Mouse (Mus musculus) neural tube, embryonic 15.5 days (tissue): Measurements from ENCODE around the gene Hpcal1. TPM values are rescaled to one million over a fixed set of nuclear protein-coding genes. Genes with fewer than 3 reads are reported as not detected.
"Not testable (repeated sequence)": the region's sequence is repeated elsewhere in the genome, so short reads cannot be mapped to it uniquely, and the experiment has no call there.

ENCODE experiments used
- ATAC-seq: fragments of 200-750 bp; cut with Nextera tagmentation; 2 replicates; pipeline ENCODE4 v1.8.0; 2017; ENCODE audit warnings: mild to moderate bottlenecking, moderate TSS enrichment, moderate library complexity; ENCODE audit not compliant: low FRiP score
- H3K27ac ChIP-seq: fragments of 300-500 bp; sonication (generic); replicated peaks from 2 replicates; pipeline ENCODE4 v1.5.1; 2015; ENCODE audit warnings: mild to moderate bottlenecking, inconsistent platforms
- H3K27me3 ChIP-seq: fragments of 300-500 bp; sonication (generic); replicated peaks from 2 replicates; pipeline ENCODE4 v1.6.1; 2015; ENCODE audit warnings: inconsistent platforms
- H3K36me3 ChIP-seq: fragments of 300-500 bp; sonication (generic); 2 replicates; pipeline ENCODE4 v1.6.1; 2015; ENCODE audit warnings: inconsistent platforms
- H3K4me1 ChIP-seq: fragments of 300-500 bp; sonication (generic); 2 replicates; pipeline ENCODE4 v1.6.1; 2015; ENCODE audit warnings: inconsistent platforms
- H3K4me2 ChIP-seq: fragments of 300-500 bp; sonication (generic); 2 replicates; pipeline ENCODE4 v1.6.1; 2015; ENCODE audit warnings: inconsistent platforms, mild to moderate bottlenecking, moderate library complexity
- H3K4me3 ChIP-seq: fragments of 300-500 bp; sonication (generic); replicated peaks from 2 replicates; pipeline ENCODE4 v1.5.1; 2015; ENCODE audit warnings: mild to moderate bottlenecking, inconsistent platforms
- H3K9ac ChIP-seq: fragments of 300-500 bp; sonication (generic); replicated peaks from 2 replicates; pipeline ENCODE4 v1.6.1; 2015; ENCODE audit warnings: mild to moderate bottlenecking, inconsistent platforms
- H3K9me3 ChIP-seq: fragments of 300-500 bp; sonication (generic); replicated peaks from 2 replicates; pipeline ENCODE4 v1.6.1; 2016; ENCODE audit warnings: inconsistent platforms
- WGBS: fragments of 180-500 bp; shearing (Covaris S2); methylation state at CpG from one replicate; pipeline ENCODE4 v1.1.7; 2015; ENCODE audit warnings: mixed read lengths; 5-methylcytosine and 5-hydroxymethylcytosine counted together
- polyA plus RNA-seq: library from polyadenylated mRNA; unstranded; fragments of >200 nt; fragmentation: Nextera tagmentation; extraction: Ambion mirVana; gene quantifications from 2 replicates; pipeline ENCODE4 v1.2.1, GENCODE M21; 2015

The Hpcal1 gene
- polyA plus RNA-seq, 1 experiment from 2014 or later = 133 TPM

- no peak for ATAC-seq
- Histone ChIP-seq H3K4me1 (no peaks in the 10 kb centered on the region), H3K27ac (no peak overlapping the region), H3K4me2 (no peak overlapping the region), H3K36me3 (no peaks in the 10 kb centered on the region), H3K27me3 (no peaks in the 10 kb centered on the region), H3K9me3 (no peaks in the 10 kb centered on the region), H3K9ac (no peak overlapping the region), H3K4me3 (no peak overlapping the region)
- 89% methylated on average over 2 of the region's 2 CpGs for WGBS
Measured at GRCm38 (mm10) chr12:17769476-17770172, 79.0 kb downstream of the Hpcal1 start.

- Histone ChIP-seq H3K4me3 (no peak overlapping the region), H3K36me3 (no peaks in the 10 kb centered on the region), H3K4me1 (no peaks in the 10 kb centered on the region), H3K9me3 (no peaks in the 10 kb centered on the region), H3K27me3 (no peaks in the 10 kb centered on the region), H3K4me2 (no peak overlapping the region), H3K27ac (no peak overlapping the region), H3K9ac (no peak overlapping the region)
- ATAC-seq = no peak
- 27% methylated on average over 2 of the region's 2 CpGs for WGBS
Measured at GRCm38 (mm10) chr12:17770538-17770937, 79.9 kb downstream of the Hpcal1 start.

- WGBS = 84% methylated on average over 5 of the region's 5 CpGs
Measured at GRCm38 (mm10) chr12:17773721-17774120, 83.1 kb downstream of the Hpcal1 start.

GRCm38 (mm10) chr12:17774842-17775241 lies 84.2 kb downstream of the Hpcal1 start:
- 55% methylated on average over 3 of the region's 3 CpGs for WGBS

More at GRCm38 (mm10) chr12:17773721-17774120, 83.1 kb downstream of the Hpcal1 start:
- not testable (repeated sequence) for H3K9me3 ChIP-seq, H3K27me3 ChIP-seq, H3K4me1 ChIP-seq, H3K4me3 ChIP-seq, ATAC-seq, H3K4me2 ChIP-seq, H3K9ac ChIP-seq, H3K36me3 ChIP-seq, H3K27ac ChIP-seq

GRCm38 (mm10) chr12:17778320-17778719 lies 87.7 kb downstream of the Hpcal1 start:
- 6% methylated on average over 2 of the region's 3 CpGs for WGBS
- no peaks in the 10 kb centered on the region for H3K36me3 ChIP-seq
- no peak overlapping the region for H3K4me2 ChIP-seq
- ATAC-seq = peak; percentile 35; the same call in 1 of the 2 replicates
- H3K4me3 ChIP-seq = no peak overlapping the region
- H3K4me1 ChIP-seq = no peaks in the 10 kb centered on the region
- no peaks in the 10 kb centered on the region for H3K27me3 ChIP-seq
- no peak overlapping the region for H3K27ac ChIP-seq
- H3K9me3 ChIP-seq = no peaks in the 10 kb centered on the region
- H3K9ac ChIP-seq = no peak overlapping the region

More at GRCm38 (mm10) chr12:17774842-17775241, 84.2 kb downstream of the Hpcal1 start:
- not testable (repeated sequence) for H3K27me3 ChIP-seq, H3K9me3 ChIP-seq, H3K4me1 ChIP-seq, H3K4me2 ChIP-seq, ATAC-seq, H3K9ac ChIP-seq, H3K27ac ChIP-seq, H3K36me3 ChIP-seq, H3K4me3 ChIP-seq

- Histone ChIP-seq H3K9ac (no peak overlapping the region), H3K4me2 (0 out of 2 replicates have a peak overlapping the region, but pooled peaks have one; percentile 3), H3K27me3 (no peaks in the 10 kb centered on the region), H3K4me1 (no peaks in the 10 kb centered on the region), H3K36me3 (no peaks in the 10 kb centered on the region), H3K27ac (0 out of 2 replicates have a peak overlapping the region, but pooled peaks have one; percentile 23), H3K4me3 (no peak overlapping the region), H3K9me3 (no peaks in the 10 kb centered on the region)
- no peak for ATAC-seq
- WGBS = 17% methylated on average over 3 of the region's 3 CpGs
Measured at GRCm38 (mm10) chr12:17779093-17779492, 88.4 kb downstream of the Hpcal1 start.

GRCm38 (mm10) chr12:17789486-17789885 lies 98.8 kb downstream of the Hpcal1 start:
- Histone ChIP-seq H3K36me3 (peaks cover 5% of the 10 kb centered on the region; the same call in 1 of the 2 replicates), H3K4me1 (no peaks in the 10 kb centered on the region), H3K9ac (no peak overlapping the region), H3K4me3 (no peak overlapping the region), H3K27me3 (no peaks in the 10 kb centered on the region), H3K4me2 (no peak overlapping the region), H3K27ac (no peak overlapping the region), H3K9me3 (no peaks in the 10 kb centered on the region)
- 56% methylated on average over 3 of the region's 3 CpGs for WGBS
- no peak for ATAC-seq

- H3K36me3 ChIP-seq = peaks cover 5% of the 10 kb centered on the region; the same call in 1 of the 2 replicates
- no peak overlapping the region for H3K4me2 ChIP-seq
- H3K27me3 ChIP-seq = no peaks in the 10 kb centered on the region
- H3K27ac ChIP-seq = no peak overlapping the region
- no peak for ATAC-seq
- H3K4me3 ChIP-seq = no peak overlapping the region
- H3K4me1 ChIP-seq = no peaks in the 10 kb centered on the region
- WGBS = 91% methylated on average over 6 of the region's 6 CpGs
- no peak overlapping the region for H3K9ac ChIP-seq
- no peaks in the 10 kb centered on the region for H3K9me3 ChIP-seq
Measured at GRCm38 (mm10) chr12:17791111-17791510, 100.5 kb downstream of the Hpcal1 start.

GRCm38 (mm10) chr12:17792756-17793155 lies 102.1 kb downstream of the Hpcal1 start:
- 81% methylated on average over 1 of the region's 1 CpGs for WGBS
- Histone ChIP-seq H3K4me2 (no peak overlapping the region), H3K4me1 (no peaks in the 10 kb centered on the region), H3K27me3 (no peaks in the 10 kb centered on the region), H3K9me3 (no peaks in the 10 kb centered on the region), H3K36me3 (no peaks in the 10 kb centered on the region), H3K4me3 (no peak overlapping the region), H3K9ac (no peak overlapping the region), H3K27ac (no peak overlapping the region)
- no peak for ATAC-seq

GRCm38 (mm10) chr12:17795660-17796278 lies 105.1 kb downstream of the Hpcal1 start:
- no peaks in the 10 kb centered on the region for H3K27me3 ChIP-seq
- no peak overlapping the region for H3K4me3 ChIP-seq
- WGBS = 64% methylated on average over 3 of the region's 3 CpGs
- no peak overlapping the region for H3K9ac ChIP-seq
- no peaks in the 10 kb centered on the region for H3K36me3 ChIP-seq
- H3K27ac ChIP-seq = no peak overlapping the region
- ATAC-seq = no peak
- H3K9me3 ChIP-seq = no peaks in the 10 kb centered on the region
- no peaks in the 10 kb centered on the region for H3K4me1 ChIP-seq
- no peak overlapping the region for H3K4me2 ChIP-seq

- not testable (repeated sequence) for H3K9ac ChIP-seq, H3K9me3 ChIP-seq, H3K27me3 ChIP-seq, H3K4me2 ChIP-seq, H3K27ac ChIP-seq, H3K4me3 ChIP-seq, H3K36me3 ChIP-seq, ATAC-seq, H3K4me1 ChIP-seq
- WGBS = 95% methylated on average over 11 of the region's 11 CpGs
Measured at GRCm38 (mm10) chr12:17798261-17798660, 107.6 kb downstream of the Hpcal1 start.

GRCm38 (mm10) chr12:17808542-17808941 lies 117.9 kb downstream of the Hpcal1 start:
- H3K4me2 ChIP-seq = no peak overlapping the region
- H3K27me3 ChIP-seq = no peaks in the 10 kb centered on the region
- peak; percentile 31; the same call in 1 of the 2 replicates for ATAC-seq
- no peaks in the 10 kb centered on the region for H3K9me3 ChIP-seq
- H3K9ac ChIP-seq = no peak overlapping the region
- no peaks in the 10 kb centered on the region for H3K4me1 ChIP-seq
- H3K36me3 ChIP-seq = no peaks in the 10 kb centered on the region
- H3K27ac ChIP-seq = no peak overlapping the region
- 29% methylated on average over 2 of the region's 2 CpGs for WGBS
- no peak overlapping the region for H3K4me3 ChIP-seq
